Comparison of ENCODE assay signal across 11 mouse cellular contexts in the genomic region with DNA sequence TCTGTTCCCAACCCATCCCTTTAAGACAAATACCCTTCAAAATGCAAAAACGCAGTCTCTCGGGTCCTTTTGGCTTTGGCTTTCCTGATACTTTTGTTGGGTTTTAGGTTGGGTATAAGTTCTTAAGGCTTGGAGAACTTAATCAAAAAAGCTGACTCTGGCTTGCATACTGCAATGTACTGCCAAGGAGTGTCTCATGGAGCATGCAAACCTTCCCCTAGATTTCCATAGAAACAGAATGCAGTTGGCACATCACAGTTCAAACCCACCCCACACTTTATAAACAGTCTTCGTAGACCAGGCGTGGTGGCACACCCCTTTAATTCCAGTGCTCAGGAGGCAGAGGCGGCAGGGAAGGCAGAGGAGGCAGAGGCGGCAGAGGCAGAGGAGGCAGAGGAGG.
"Had no signal": no experiment of that assay in that cellular context is flagged by ENCODE, and none has a peak within 500 bp of the region (broad histone marks: within the 10 kb centered on the region; RNA-seq: fewer than 3 reads in every experiment).

No protein-coding gene starts in this region.

- ATAC-seq: midbrain, embryonic 16.5 days had no signal

- DNase-seq: lung, adult 18-20 months; lung, embryonic 14.5 days; lung, postnatal 10 days; lung, postnatal 4 days; midbrain, embryonic 14.5 days; retina, postnatal 1 day; right cerebral cortex, adult 18-20 months; thymus, adult 2 months; thymus, postnatal 25 days; thymus, postnatal 4 days had no signal
